Mouse (Mus musculus): ENCODE measurements at regions not wholly inside any gene's neighbourhood (a gene's known extent, or its start where the extent isn't known, plus 50 kb on each side); places are given as distances from the start of the nearest gene placed in this dataset.

DNA sequence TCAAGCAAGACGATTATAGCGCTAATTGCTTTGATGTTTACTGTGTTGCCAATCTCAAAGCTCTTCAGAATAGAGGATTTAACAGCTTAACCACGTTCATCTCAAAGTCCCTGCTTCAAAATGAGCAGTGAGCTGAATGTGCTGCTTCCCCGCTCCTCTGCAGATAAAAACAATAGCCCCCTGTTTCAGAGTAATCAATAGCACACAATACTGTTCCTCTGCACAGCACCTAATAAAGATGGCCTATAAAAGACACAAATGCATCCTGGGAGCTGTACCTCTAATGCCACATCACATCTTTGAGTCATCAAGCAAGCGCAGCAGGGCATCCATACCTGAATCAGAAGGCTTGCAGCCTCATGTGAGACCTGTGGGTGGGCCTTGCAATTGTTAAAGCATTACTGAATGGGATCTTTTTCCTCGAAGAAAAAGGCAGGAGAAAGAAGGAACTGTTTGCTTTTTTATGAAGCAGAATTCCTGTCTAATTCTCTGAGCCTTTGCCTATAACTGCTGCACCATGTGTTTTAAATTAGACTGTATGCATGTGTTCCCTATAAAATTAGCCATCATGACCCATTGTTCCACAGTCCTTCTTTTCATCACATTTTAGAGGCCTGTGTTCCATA, 648.5 kb upstream of the Cited2 start:
- TF ChIP-seq CTCF (IDR thresholded peaks at IDR 0.05; ENCODE audit: low read depth, low read length) (no peak), POLR2A (IDR thresholded peaks at IDR 0.05; ENCODE audit: extremely low read depth, insufficient read depth, low read length) (no peak)
